Mouse (Mus musculus) neural tube, embryonic 13.5 days (tissue): ENCODE results near the gene Ccdc175. TPM values are rescaled to one million over a fixed set of nuclear protein-coding genes. Genes with fewer than 3 reads are reported as not detected.

Experiments
- ATAC-seq: fragments of 200-750 bp; cut with Nextera tagmentation; 2 replicates; pipeline ENCODE4 v1.8.0; 2017; ENCODE audit warnings: low read depth, mild to moderate bottlenecking, moderate TSS enrichment, moderate library complexity
- H3K27ac ChIP-seq: fragments of 300-500 bp; sonication (generic); replicated peaks from 2 replicates; pipeline ENCODE4 v1.5.1; 2015; ENCODE audit warnings: moderate library complexity, mild to moderate bottlenecking, inconsistent platforms
- H3K27me3 ChIP-seq: fragments of 300-500 bp; sonication (generic); 2 replicates; pipeline ENCODE4 v1.6.1; 2015; ENCODE audit warnings: mild to moderate bottlenecking, inconsistent platforms
- H3K36me3 ChIP-seq: fragments of 300-500 bp; sonication (generic); 2 replicates; pipeline ENCODE4 v1.6.1; 2015; ENCODE audit warnings: mild to moderate bottlenecking, inconsistent platforms
- H3K4me1 ChIP-seq: fragments of 300-500 bp; sonication (generic); replicated peaks from 2 replicates; pipeline ENCODE4 v1.6.1; 2015; ENCODE audit warnings: inconsistent platforms
- H3K4me2 ChIP-seq: fragments of 300-500 bp; sonication (generic); 2 replicates; pipeline ENCODE4 v1.6.1; 2015; ENCODE audit warnings: inconsistent platforms, mild to moderate bottlenecking, moderate library complexity
- H3K4me3 ChIP-seq: fragments of 300-500 bp; sonication (generic); 2 replicates; pipeline ENCODE4 v1.5.1; 2015; ENCODE audit warnings: mild to moderate bottlenecking, inconsistent platforms
- H3K9ac ChIP-seq: fragments of 300-500 bp; sonication (generic); 2 replicates; pipeline ENCODE4 v1.6.1; 2015; ENCODE audit warnings: moderate library complexity, mild to moderate bottlenecking, inconsistent platforms
- H3K9me3 ChIP-seq: fragments of 300-500 bp; sonication (generic); 2 replicates; pipeline ENCODE4 v1.6.1; 2016; ENCODE audit warnings: inconsistent platforms
- WGBS: fragments of 180-500 bp; shearing (Covaris S2); methylation state at CpG from one replicate; pipeline ENCODE4 v1.1.7; 2015; 5-methylcytosine and 5-hydroxymethylcytosine counted together
- polyA plus RNA-seq: library from polyadenylated mRNA; unstranded; fragments of >200 nt; fragmentation: Nextera tagmentation; extraction: Ambion mirVana; gene quantifications from 2 replicates; pipeline ENCODE4 v1.2.1, GENCODE M21; 2015

The Ccdc175 gene
- polyA plus RNA-seq, result not detected in 2 replicates

GRCm38 (mm10) chr12:72184929-72185328, at the start of gene Ccdc175:
TSS of gene Ccdc175 (minus strand) at chr12:72185029.
- H3K4me1 ChIP-seq, result no peaks in the 10 kb centered on the region
- ATAC-seq, result no peak
- no peak within 1 kb of the TSS for H3K27ac ChIP-seq
- 78% methylated on average over 12 of the region's 12 CpGs for WGBS
- H3K9ac ChIP-seq, result no peak within 1 kb of the TSS
- H3K36me3 ChIP-seq, result no peaks in the 10 kb centered on the region
- no peaks in the 10 kb centered on the region for H3K9me3 ChIP-seq
- no peak within 1 kb of the TSS for H3K4me3 ChIP-seq
- no peak within 1 kb of the TSS for H3K4me2 ChIP-seq
- H3K27me3 ChIP-seq, result no peaks in the 10 kb centered on the region

- Histone ChIP-seq H3K4me1 (peaks cover 64% of the 10 kb centered on the region), H3K27ac (peak overlapping the region; percentile 96), H3K9me3 (no peaks in the 10 kb centered on the region), H3K27me3 (no peaks in the 10 kb centered on the region), H3K36me3 (no peaks in the 10 kb centered on the region), H3K9ac (peak overlapping the region; percentile 89), H3K4me3 (peak overlapping the region; percentile 74), H3K4me2 (peak overlapping the region; percentile 88)
- no peak for ATAC-seq
- 68% methylated on average over 3 of the region's 3 CpGs for WGBS
Measured at GRCm38 (mm10) chr12:72234151-72234550, 49.3 kb upstream of the Ccdc175 start.

GRCm38 (mm10) chr12:72232826-72233790, 48.3 kb upstream of the Ccdc175 start:
- H3K27ac ChIP-seq, result peak overlapping the region; percentile 96; the same call in 1 of the 2 replicates
- H3K4me2 ChIP-seq, result peak overlapping the region; percentile 88
- H3K36me3 ChIP-seq, result peaks cover 4% of the 10 kb centered on the region; the same call in 1 of the 2 replicates
- H3K9me3 ChIP-seq, result no peaks in the 10 kb centered on the region
- H3K4me1 ChIP-seq, result peaks cover 63% of the 10 kb centered on the region
- ATAC-seq, result no peak
- no peaks in the 10 kb centered on the region for H3K27me3 ChIP-seq
- H3K9ac ChIP-seq, result peak overlapping the region; percentile 89
- 42% methylated on average over 19 of the region's 19 CpGs for WGBS
- H3K4me3 ChIP-seq, result peak overlapping the region; percentile 74

- Histone ChIP-seq H3K4me3 (peak overlapping the region; percentile 74), H3K4me2 (peak overlapping the region; percentile 88), H3K27me3 (no peaks in the 10 kb centered on the region), H3K27ac (no peak overlapping the region), H3K36me3 (peaks cover 8% of the 10 kb centered on the region; the same call in 1 of the 2 replicates), H3K9ac (0 out of 2 replicates have a peak overlapping the region, but pooled peaks have one; percentile 89), H3K9me3 (no peaks in the 10 kb centered on the region), H3K4me1 (peaks cover 70% of the 10 kb centered on the region)
- WGBS, result 58% methylated on average over 3 of the region's 3 CpGs
- ATAC-seq, result no peak
Measured at GRCm38 (mm10) chr12:72232176-72232575, 47.3 kb upstream of the Ccdc175 start.

GRCm38 (mm10) chr12:72229451-72230196, 44.8 kb upstream of the Ccdc175 start:
- no peak overlapping the region for H3K27ac ChIP-seq
- H3K27me3 ChIP-seq, result no peaks in the 10 kb centered on the region
- H3K4me2 ChIP-seq, result 0 out of 2 replicates have a peak overlapping the region, but pooled peaks have one; percentile 6
- H3K4me3 ChIP-seq, result 0 out of 2 replicates have a peak overlapping the region, but pooled peaks have one; percentile 0
- peaks cover 16% of the 10 kb centered on the region for H3K36me3 ChIP-seq
- H3K4me1 ChIP-seq, result peaks cover 73% of the 10 kb centered on the region
- H3K9ac ChIP-seq, result no peak overlapping the region
- H3K9me3 ChIP-seq, result no peaks in the 10 kb centered on the region
- no peak for ATAC-seq
- 68% methylated on average over 8 of the region's 8 CpGs for WGBS

GRCm38 (mm10) chr12:72227731-72228130, 42.9 kb upstream of the Ccdc175 start:
- H3K9ac ChIP-seq, result no peak overlapping the region
- H3K4me3 ChIP-seq, result no peak overlapping the region
- peaks cover 54% of the 10 kb centered on the region for H3K4me1 ChIP-seq
- WGBS, result 92% methylated on average over 6 of the region's 6 CpGs
- no peak overlapping the region for H3K27ac ChIP-seq
- no peaks in the 10 kb centered on the region for H3K9me3 ChIP-seq
- H3K27me3 ChIP-seq, result no peaks in the 10 kb centered on the region
- no peak overlapping the region for H3K4me2 ChIP-seq
- ATAC-seq, result no peak
- peaks cover 28% of the 10 kb centered on the region for H3K36me3 ChIP-seq

GRCm38 (mm10) chr12:72225371-72225770, 40.5 kb upstream of the Ccdc175 start:
- Histone ChIP-seq H3K36me3 (peaks cover 49% of the 10 kb centered on the region), H3K9ac (no peak overlapping the region), H3K4me2 (no peak overlapping the region), H3K27ac (no peak overlapping the region), H3K27me3 (no peaks in the 10 kb centered on the region), H3K4me3 (no peak overlapping the region), H3K9me3 (no peaks in the 10 kb centered on the region), H3K4me1 (peaks cover 36% of the 10 kb centered on the region)
- WGBS, result 91% methylated on average over 3 of the region's 3 CpGs
- ATAC-seq, result no peak

GRCm38 (mm10) chr12:72223557-72224102, 38.8 kb upstream of the Ccdc175 start:
- 94% methylated on average over 16 of the region's 16 CpGs for WGBS

GRCm38 (mm10) chr12:72213554-72213953, 28.7 kb upstream of the Ccdc175 start:
- H3K4me3 ChIP-seq, result no peak overlapping the region
- no peaks in the 10 kb centered on the region for H3K27me3 ChIP-seq
- 61% methylated on average over 5 of the region's 5 CpGs for WGBS
- no peaks in the 10 kb centered on the region for H3K9me3 ChIP-seq
- H3K27ac ChIP-seq, result no peak overlapping the region
- ATAC-seq, result no peak
- H3K4me1 ChIP-seq, result no peaks in the 10 kb centered on the region
- H3K4me2 ChIP-seq, result no peak overlapping the region
- no peak overlapping the region for H3K9ac ChIP-seq
- peaks cover 93% of the 10 kb centered on the region for H3K36me3 ChIP-seq

More at GRCm38 (mm10) chr12:72223557-72224102, 38.8 kb upstream of the Ccdc175 start:
- Histone ChIP-seq H3K27ac (no peak overlapping the region), H3K9ac (no peak overlapping the region), H3K4me1 (peaks cover 20% of the 10 kb centered on the region), H3K4me3 (no peak overlapping the region), H3K27me3 (no peaks in the 10 kb centered on the region), H3K9me3 (no peaks in the 10 kb centered on the region), H3K36me3 (peaks cover 67% of the 10 kb centered on the region), H3K4me2 (no peak overlapping the region)
- ATAC-seq, result no peak

- no peak overlapping the region for H3K27ac ChIP-seq
- peaks cover 11% of the 10 kb centered on the region; the same call in 1 of the 2 replicates for H3K4me1 ChIP-seq
- H3K27me3 ChIP-seq, result no peaks in the 10 kb centered on the region
- H3K9ac ChIP-seq, result no peak overlapping the region
- 0 out of 2 replicates have a peak, but pooled peaks cover 7% of the 10 kb centered on the region for H3K36me3 ChIP-seq
- ATAC-seq, result no peak
- H3K4me2 ChIP-seq, result no peak overlapping the region
- WGBS, result 93% methylated on average over 3 of the region's 3 CpGs
- H3K4me3 ChIP-seq, result no peak overlapping the region
- H3K9me3 ChIP-seq, result no peaks in the 10 kb centered on the region
Measured at GRCm38 (mm10) chr12:72200828-72201227, 16.0 kb upstream of the Ccdc175 start.

GRCm38 (mm10) chr12:72197925-72198486, 13.2 kb upstream of the Ccdc175 start:
- Histone ChIP-seq H3K36me3 (0 out of 2 replicates have a peak, but pooled peaks cover 7% of the 10 kb centered on the region), H3K27ac (0 out of 2 replicates have a peak overlapping the region, but pooled peaks have one; percentile 11), H3K4me2 (peak overlapping the region; percentile 28), H3K9me3 (no peaks in the 10 kb centered on the region), H3K4me1 (peaks cover 11% of the 10 kb centered on the region; the same call in 1 of the 2 replicates), H3K27me3 (no peaks in the 10 kb centered on the region), H3K4me3 (no peak overlapping the region), H3K9ac (no peak overlapping the region)
- WGBS, result 49% methylated on average over 18 of the region's 18 CpGs
- ATAC-seq, result peak; percentile 56
